Mouse (Mus musculus) embryo, embryonic 11.5 days (tissue): ENCODE data around the gene Opalin.

Experiments
- DNase-seq: peaks from one replicate; pipeline ENCODE4 v3.0.0-alpha.2; 2012; ENCODE audit warnings: low read depth, low spot score

Opalin gene

GRCm38 (mm10) chr19:41073746-41074455 lies 3.0 kb downstream of the Opalin start:
- DNase-seq = no peak

GRCm38 (mm10) chr19:41071500-41071899 lies 5.4 kb downstream of the Opalin start:
- DNase-seq = peak; percentile 89

- DNase-seq = no peak
Measured at GRCm38 (mm10) chr19:41054702-41055101, 22.2 kb downstream of the Opalin start.

GRCm38 (mm10) chr19:41053530-41053929 lies 23.4 kb downstream of the Opalin start:
- no peak for DNase-seq

GRCm38 (mm10) chr19:41052247-41052646 lies 24.7 kb downstream of the Opalin start:
- DNase-seq = no peak

- DNase-seq = no peak
Measured at GRCm38 (mm10) chr19:41051714-41052113, 25.2 kb downstream of the Opalin start.

GRCm38 (mm10) chr19:41048187-41048559 lies 28.7 kb downstream of the Opalin start:
- DNase-seq = no peak

- DNase-seq = no peak
Measured at GRCm38 (mm10) chr19:41047437-41048186, 29.3 kb downstream of the Opalin start.

- no peak for DNase-seq
Measured at GRCm38 (mm10) chr19:41045091-41045770, 31.7 kb downstream of the Opalin start.

- DNase-seq = no peak
Measured at GRCm38 (mm10) chr19:41039110-41039509, 37.8 kb downstream of the Opalin start.

- DNase-seq = no peak
Measured at GRCm38 (mm10) chr19:41035809-41036551, 40.9 kb downstream of the Opalin start.

GRCm38 (mm10) chr19:41031869-41032268 lies 45.0 kb downstream of the Opalin start:
- no peak for DNase-seq

GRCm38 (mm10) chr19:41031009-41031408 lies 45.9 kb downstream of the Opalin start:
- DNase-seq = no peak

GRCm38 (mm10) chr19:41030161-41030560 lies 46.8 kb downstream of the Opalin start:
- no peak for DNase-seq

GRCm38 (mm10) chr19:41029219-41029618 lies 47.7 kb downstream of the Opalin start, which contains the start of gene Dntt:
Dntt (plus strand) TSS chr19:41029275.
- no peak for DNase-seq

- DNase-seq = no peak
Measured at GRCm38 (mm10) chr19:41027601-41028000, 49.3 kb downstream of the Opalin start.

- no peak for DNase-seq
Measured at GRCm38 (mm10) chr19:41027024-41027423, 49.9 kb downstream of the Opalin start.

- no peak for DNase-seq
Measured at GRCm38 (mm10) chr19:41026551-41026950, 50.4 kb downstream of the Opalin start.

- no peak for DNase-seq
Measured at GRCm38 (mm10) chr19:41022244-41022643, 54.7 kb downstream of the Opalin start.

- DNase-seq = no peak
Measured at GRCm38 (mm10) chr19:41020537-41020936, 56.4 kb downstream of the Opalin start.

GRCm38 (mm10) chr19:41019164-41019675 lies 57.7 kb downstream of the Opalin start:
- no peak for DNase-seq
